Mouse (Mus musculus): ENCODE data around the gene 4931440F15Rik. TPM values are rescaled to one million over a fixed set of nuclear protein-coding genes. Genes with fewer than 3 reads are reported as not detected.
A peak's percentile ranks its signal among the peaks of the same experiment; 100 is the strongest.
"Not testable (repeated sequence)": the region's sequence is repeated elsewhere in the genome, so short reads cannot be mapped to it uniquely, and the experiment has no call there.

4931440F15Rik gene
- 0.13 and 0.21 TPM in 2 replicates for polyA plus RNA-seq (2015; fragmentation: Nextera tagmentation; extraction: Ambion mirVana)

DNA sequence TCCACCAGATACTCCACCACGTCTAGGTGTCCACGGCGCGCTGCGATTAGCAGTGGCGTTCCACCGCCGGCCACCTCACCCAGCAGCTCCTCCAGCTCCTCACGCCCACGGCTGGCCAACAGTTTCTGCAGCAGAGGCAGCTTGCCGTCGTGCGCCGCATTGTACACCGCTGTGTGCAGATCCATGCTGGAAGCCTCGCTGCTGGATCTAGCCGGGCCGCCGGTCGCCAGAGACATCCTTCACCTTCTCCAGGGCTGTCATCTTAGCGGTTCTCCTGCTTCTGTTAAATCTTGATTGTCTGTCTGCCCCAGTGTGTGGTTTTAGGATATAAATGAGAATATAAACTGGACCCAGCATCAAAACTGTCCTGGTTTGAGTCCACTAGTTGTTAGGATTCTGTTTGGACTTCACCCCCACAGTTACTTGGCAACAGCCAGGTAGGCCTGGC, at the start of gene 4931440F15Rik:
Gene 4931440F15Rik, minus strand, starts transcription at position 398 of the 448 bp plus-strand sequence.
- H3K4me1 ChIP-seq; ATAC-seq (ENCODE audit: insufficient number of reproducible peaks, insufficient read depth, low FRiP score, low TSS enrichment, low read depth); H3K9me3 ChIP-seq; H3K36me3 ChIP-seq; H3K27ac ChIP-seq: not testable (repeated sequence)
- H3K4me2 ChIP-seq, result peak within 1 kb of the TSS; percentile 59
- 0 out of 2 replicates have a peak within 1 kb of the TSS, but pooled peaks have one; percentile 2 for H3K9ac ChIP-seq
- peaks cover 28% of the 10 kb centered on the region for H3K27me3 ChIP-seq
- H3K4me3 ChIP-seq, result peak within 1 kb of the TSS; percentile 29
- WGBS, result 43% methylated on average over 21 of the region's 21 CpGs

DNA sequence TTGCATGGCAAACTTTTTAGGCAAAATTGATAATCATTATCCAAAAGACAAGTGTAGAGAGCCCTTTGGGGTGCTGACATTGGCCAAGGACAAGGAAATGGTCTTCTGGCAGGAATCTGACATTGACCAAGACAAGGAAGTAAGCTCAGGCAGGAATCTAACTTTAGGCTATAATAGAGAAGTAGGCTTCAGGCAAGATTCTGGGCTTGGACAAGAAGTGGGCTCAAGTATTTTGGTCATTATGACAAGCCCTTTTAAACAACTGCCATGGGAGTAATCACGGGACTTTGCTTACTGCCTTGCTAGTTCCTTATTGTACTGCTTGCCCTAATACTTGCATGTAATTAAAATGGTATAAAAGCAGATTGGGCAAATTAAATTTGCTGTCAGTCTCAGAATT, 49.3 kb upstream of the 4931440F15Rik start:
- H3K27ac ChIP-seq; ATAC-seq (ENCODE audit: insufficient number of reproducible peaks, insufficient read depth, low FRiP score, low TSS enrichment, low read depth); H3K9me3 ChIP-seq; H3K27me3 ChIP-seq; H3K4me1 ChIP-seq; H3K9ac ChIP-seq; H3K4me2 ChIP-seq; H3K4me3 ChIP-seq; H3K36me3 ChIP-seq: not testable (repeated sequence)
- WGBS, result 94% methylated on average over 1 of the region's 1 CpGs

GRCm38 (mm10) chr11:29870174-29870573, 44.7 kb upstream of the 4931440F15Rik start:
- 0 out of 2 replicates have a peak, but pooled peaks cover 6% of the 10 kb centered on the region for H3K9me3 ChIP-seq
- no peak overlapping the region for H3K4me2 ChIP-seq
- ATAC-seq (ENCODE audit: insufficient number of reproducible peaks, insufficient read depth, low FRiP score, low TSS enrichment, low read depth), result no peak
- H3K36me3 ChIP-seq, result no peaks in the 10 kb centered on the region
- H3K4me3 ChIP-seq, result no peak overlapping the region
- no peaks in the 10 kb centered on the region for H3K4me1 ChIP-seq
- 84% methylated on average over 2 of the region's 2 CpGs for WGBS
- no peaks in the 10 kb centered on the region for H3K27me3 ChIP-seq
- H3K27ac ChIP-seq, result no peak overlapping the region
- no peak overlapping the region for H3K9ac ChIP-seq

GRCm38 (mm10) chr11:29864269-29864668, 38.8 kb upstream of the 4931440F15Rik start:
- H3K9me3 ChIP-seq, result no peaks in the 10 kb centered on the region
- H3K4me3 ChIP-seq, result no peak overlapping the region
- no peak for ATAC-seq (ENCODE audit: insufficient number of reproducible peaks, insufficient read depth, low FRiP score, low TSS enrichment, low read depth)

GRCm38 (mm10) chr11:29861750-29862397, 36.4 kb upstream of the 4931440F15Rik start:
- Histone ChIP-seq H3K9ac (no peak overlapping the region), H3K4me2 (no peak overlapping the region), H3K9me3 (no peaks in the 10 kb centered on the region), H3K27ac (no peak overlapping the region), H3K36me3 (no peaks in the 10 kb centered on the region), H3K4me1 (no peaks in the 10 kb centered on the region), H3K4me3 (no peak overlapping the region), H3K27me3 (no peaks in the 10 kb centered on the region)
- 40% methylated on average over 2 of the region's 2 CpGs for WGBS
- no peak for ATAC-seq (ENCODE audit: insufficient number of reproducible peaks, insufficient read depth, low FRiP score, low TSS enrichment, low read depth)

More at GRCm38 (mm10) chr11:29864269-29864668, 38.8 kb upstream of the 4931440F15Rik start:
- Histone ChIP-seq H3K27ac (no peak overlapping the region), H3K9ac (no peak overlapping the region), H3K36me3 (no peaks in the 10 kb centered on the region), H3K27me3 (no peaks in the 10 kb centered on the region), H3K4me1 (no peaks in the 10 kb centered on the region), H3K4me2 (no peak overlapping the region)

DNA sequence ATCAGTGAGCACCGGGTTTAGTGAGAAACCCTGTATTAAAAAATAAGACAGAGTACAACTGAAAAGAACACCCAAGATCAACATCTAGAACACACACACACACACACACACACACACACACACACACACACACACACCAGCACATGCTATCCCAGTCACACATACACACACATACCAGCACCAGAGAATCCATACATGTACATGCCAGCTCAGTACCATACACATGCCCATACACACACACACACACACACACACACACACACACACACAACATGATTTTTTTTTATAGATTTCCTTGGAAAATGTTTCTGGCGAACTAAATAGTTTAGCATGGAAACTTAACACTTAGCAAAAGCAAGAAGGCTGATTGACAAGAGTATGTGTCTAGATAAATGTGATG, 35.6 kb upstream of the 4931440F15Rik start:
- no peaks in the 10 kb centered on the region for H3K9me3 ChIP-seq
- ATAC-seq (ENCODE audit: insufficient number of reproducible peaks, insufficient read depth, low FRiP score, low TSS enrichment, low read depth), result no peak
- H3K27me3 ChIP-seq, result no peaks in the 10 kb centered on the region
- 77% methylated on average over 2 of the region's 2 CpGs for WGBS
- H3K4me2 ChIP-seq, result no peak overlapping the region
- H3K36me3 ChIP-seq, result no peaks in the 10 kb centered on the region
- no peaks in the 10 kb centered on the region for H3K4me1 ChIP-seq
- H3K4me3 ChIP-seq, result no peak overlapping the region
- no peak overlapping the region for H3K27ac ChIP-seq
- no peak overlapping the region for H3K9ac ChIP-seq

DNA sequence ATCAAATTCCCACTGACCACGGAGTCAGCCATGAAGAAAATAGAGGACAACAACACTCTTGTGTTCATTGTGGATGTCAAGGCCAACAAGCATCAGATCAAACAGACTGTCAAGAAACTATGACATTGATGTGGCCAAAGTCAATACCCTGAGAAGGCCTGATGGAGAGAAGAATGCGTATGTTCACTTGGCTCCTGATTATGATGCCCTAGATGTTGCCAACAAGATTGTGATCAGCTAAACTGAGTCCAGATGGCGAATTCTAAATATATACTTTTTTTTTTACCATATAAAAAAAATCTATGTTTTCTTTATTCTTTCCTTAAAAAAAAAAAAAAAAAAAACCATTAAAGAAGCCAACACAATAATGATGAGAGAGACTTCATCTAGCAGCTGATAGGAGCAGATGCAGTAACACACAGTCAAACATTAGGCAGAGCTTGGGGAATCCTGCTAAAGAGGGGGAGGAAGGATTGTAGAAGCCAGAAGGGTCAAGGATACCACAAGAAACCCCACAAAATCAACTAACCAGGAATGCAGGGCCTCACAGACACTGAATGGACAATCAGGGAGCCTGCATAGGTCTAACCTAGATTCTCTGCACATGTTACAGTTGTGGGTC, 15.2 kb upstream of the 4931440F15Rik start:
- 69% methylated on average over 3 of the region's 3 CpGs for WGBS
- Histone ChIP-seq H3K36me3 (no peaks in the 10 kb centered on the region), H3K9ac (no peak overlapping the region), H3K4me1 (no peaks in the 10 kb centered on the region), H3K27me3 (no peaks in the 10 kb centered on the region), H3K4me3 (no peak overlapping the region), H3K27ac (no peak overlapping the region), H3K4me2 (no peak overlapping the region), H3K9me3 (no peaks in the 10 kb centered on the region)
- no peak for ATAC-seq (ENCODE audit: insufficient number of reproducible peaks, insufficient read depth, low FRiP score, low TSS enrichment, low read depth)

DNA sequence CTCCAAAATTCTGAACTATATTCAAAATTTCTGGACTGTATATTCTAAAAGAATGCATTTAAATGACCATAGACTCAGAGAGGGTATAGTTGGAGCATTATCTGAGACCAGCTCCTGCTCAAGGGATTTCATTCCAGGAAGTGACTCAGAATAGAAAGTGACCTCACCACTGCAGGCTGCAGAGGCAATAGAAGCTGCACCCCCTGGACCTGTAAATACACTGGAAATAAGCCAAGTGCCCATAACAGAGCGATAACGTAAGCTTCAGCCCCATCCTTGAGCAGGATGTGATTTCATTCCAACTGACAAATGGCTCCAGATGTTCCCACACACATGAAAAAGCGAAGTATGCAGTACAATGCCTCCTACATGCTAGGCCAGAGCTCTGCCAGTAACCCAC, 14.3 kb upstream of the 4931440F15Rik start:
- ATAC-seq (ENCODE audit: insufficient number of reproducible peaks, insufficient read depth, low FRiP score, low TSS enrichment, low read depth), result no peak
- 22% methylated on average over 3 of the region's 3 CpGs for WGBS
- Histone ChIP-seq H3K27me3 (no peaks in the 10 kb centered on the region), H3K9ac (no peak overlapping the region), H3K4me1 (no peaks in the 10 kb centered on the region), H3K27ac (no peak overlapping the region), H3K4me3 (no peak overlapping the region), H3K4me2 (no peak overlapping the region), H3K9me3 (no peaks in the 10 kb centered on the region), H3K36me3 (no peaks in the 10 kb centered on the region)

DNA sequence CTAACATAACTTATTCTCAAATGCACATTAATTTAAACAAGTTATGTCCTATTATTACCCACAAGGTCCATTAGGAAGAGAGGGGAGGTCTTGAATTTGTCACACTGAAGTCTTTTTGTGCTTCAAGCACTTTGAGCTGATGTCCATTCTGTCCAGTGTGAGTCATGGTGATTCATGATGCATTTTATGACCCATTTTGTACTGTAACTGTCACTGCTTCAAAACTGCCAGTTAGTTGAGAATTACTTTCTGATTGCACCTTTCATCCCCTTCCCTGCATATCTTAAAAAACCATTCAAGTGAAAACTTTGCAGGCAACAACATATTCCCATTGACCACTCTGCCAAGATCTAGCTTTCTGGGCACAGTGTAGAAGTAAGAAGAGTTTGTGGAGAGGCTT, 11.6 kb upstream of the 4931440F15Rik start:
- H3K27ac ChIP-seq, result no peak overlapping the region
- H3K27me3 ChIP-seq, result no peaks in the 10 kb centered on the region
- ATAC-seq (ENCODE audit: insufficient number of reproducible peaks, insufficient read depth, low FRiP score, low TSS enrichment, low read depth), result no peak
- H3K9ac ChIP-seq, result no peak overlapping the region
- H3K4me3 ChIP-seq, result no peak overlapping the region
- no peaks in the 10 kb centered on the region for H3K4me1 ChIP-seq
- H3K9me3 ChIP-seq, result no peaks in the 10 kb centered on the region
- H3K36me3 ChIP-seq, result no peaks in the 10 kb centered on the region
- H3K4me2 ChIP-seq, result no peak overlapping the region

DNA sequence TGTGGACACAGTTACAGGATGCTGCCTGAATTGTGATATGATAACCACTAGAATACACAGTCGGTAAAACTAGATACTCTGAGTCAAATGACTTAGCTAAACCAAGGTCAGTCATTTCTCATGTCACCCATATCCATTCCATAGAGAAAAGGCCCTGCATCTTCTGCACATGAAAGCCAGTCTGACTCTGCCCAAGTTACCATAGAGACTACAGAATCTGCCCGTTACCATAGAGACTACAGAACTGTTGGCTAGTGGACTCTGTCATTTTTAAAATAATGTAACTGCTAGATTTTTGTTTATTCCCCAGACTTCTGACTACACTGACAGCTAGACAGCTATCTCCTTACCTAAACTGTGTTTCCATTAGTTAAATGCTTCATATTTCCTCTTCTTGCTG, 2.3 kb upstream of the 4931440F15Rik start:
- Histone ChIP-seq H3K27ac (no peak overlapping the region), H3K9me3 (no peaks in the 10 kb centered on the region), H3K27me3 (peaks cover 28% of the 10 kb centered on the region), H3K36me3 (no peaks in the 10 kb centered on the region), H3K4me2 (no peak overlapping the region), H3K4me3 (no peak overlapping the region), H3K9ac (no peak overlapping the region), H3K4me1 (peaks cover 6% of the 10 kb centered on the region; the same call in 1 of the 2 replicates)
- 86% methylated on average over 2 of the region's 2 CpGs for WGBS
- no peak for ATAC-seq (ENCODE audit: insufficient number of reproducible peaks, insufficient read depth, low FRiP score, low TSS enrichment, low read depth)

DNA sequence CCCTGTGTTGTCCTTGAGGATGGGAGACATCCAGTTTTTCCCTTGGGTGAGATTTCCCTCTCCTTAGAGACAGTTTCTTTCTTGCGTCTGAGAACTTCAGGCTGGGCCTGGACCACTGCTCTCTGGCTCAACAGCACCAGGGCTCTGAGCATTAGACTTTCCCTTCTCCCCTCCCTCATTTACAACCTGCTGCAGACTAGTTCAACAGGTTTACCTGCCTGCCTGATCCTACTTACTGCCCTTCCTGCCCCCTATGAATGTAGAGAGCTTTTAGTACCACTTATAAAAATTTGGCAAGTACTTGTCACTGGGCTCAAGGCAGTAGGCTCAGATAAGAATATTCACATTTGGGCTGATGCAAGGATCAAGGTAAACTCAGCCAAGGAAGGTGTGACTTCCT, 533 bp upstream of the 4931440F15Rik start:
- no peak overlapping the region for H3K27ac ChIP-seq
- no peak overlapping the region for H3K9ac ChIP-seq
- H3K4me3 ChIP-seq, result no peak overlapping the region
- no peak overlapping the region for H3K4me2 ChIP-seq
- peaks cover 28% of the 10 kb centered on the region for H3K27me3 ChIP-seq
- 86% methylated on average over 1 of the region's 1 CpGs for WGBS
- no peak for ATAC-seq (ENCODE audit: insufficient number of reproducible peaks, insufficient read depth, low FRiP score, low TSS enrichment, low read depth)
- no peaks in the 10 kb centered on the region for H3K9me3 ChIP-seq
- no peaks in the 10 kb centered on the region for H3K36me3 ChIP-seq
- H3K4me1 ChIP-seq, result peaks cover 6% of the 10 kb centered on the region; the same call in 1 of the 2 replicates
